Mouse (Mus musculus) lung, adult 2 months (tissue): ENCODE measurements at regions not wholly inside any gene's neighbourhood (a gene's known extent, or its start where the extent isn't known, plus 50 kb on each side); places are given as distances from the start of the nearest gene placed in this dataset.

ENCODE experiments used
- CTCF ChIP-seq: fragments of 200-500 bp; IDR thresholded peaks from 2 replicates; pipeline ENCODE4 v1.5.1; 2011; ENCODE audit warnings: mild to moderate bottlenecking, low read length, control low read depth; ENCODE audit not compliant: insufficient read depth
- POLR2A ChIP-seq: fragments of 200-500 bp; IDR thresholded peaks from 2 replicates; pipeline ENCODE4 v1.6.1; 2011; ENCODE audit warnings: low read depth, mild to moderate bottlenecking, control low read depth, low read length, borderline replicate concordance; ENCODE audit errors: extremely low read depth

DNA sequence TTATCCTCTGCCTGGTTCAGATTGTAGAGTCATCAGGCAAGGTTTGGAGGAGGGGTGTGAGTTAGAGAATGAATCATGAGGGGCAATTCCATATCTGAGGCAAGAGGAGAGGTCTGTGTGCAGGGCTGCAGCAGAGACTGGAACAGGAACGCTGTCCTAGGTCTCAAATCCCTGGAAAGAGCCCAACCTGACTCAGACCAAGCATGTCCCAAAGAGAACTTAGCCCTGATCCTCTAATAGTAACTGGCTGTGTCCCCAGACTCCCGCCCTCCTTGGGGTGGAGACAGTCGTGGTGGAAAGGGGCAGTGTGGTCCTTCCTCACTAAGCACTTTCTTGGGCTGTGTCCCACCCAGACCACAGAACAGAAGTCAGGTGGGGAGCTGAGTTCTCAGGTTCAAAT, 87.2 kb upstream of the Hes1 start:
- no peak for TF ChIP-seq POLR2A
- TF ChIP-seq CTCF = no peak
